Mouse (Mus musculus): ENCODE data around the gene Hspa12b. TPM values are rescaled to one million over a fixed set of nuclear protein-coding genes. Genes with fewer than 3 reads are reported as not detected.
A peak's percentile ranks its signal among the peaks of the same experiment; 100 is the strongest.

The Hspa12b gene
- polyA plus RNA-seq, 1 experiment from 2014 or later, result 4.2 TPM

- peaks cover 91% of the 10 kb centered on the region for H3K36me3 ChIP-seq
Observed at GRCm38 (mm10) chr2:131142592-131142991, 15.5 kb downstream of the Hspa12b start.

DNA sequence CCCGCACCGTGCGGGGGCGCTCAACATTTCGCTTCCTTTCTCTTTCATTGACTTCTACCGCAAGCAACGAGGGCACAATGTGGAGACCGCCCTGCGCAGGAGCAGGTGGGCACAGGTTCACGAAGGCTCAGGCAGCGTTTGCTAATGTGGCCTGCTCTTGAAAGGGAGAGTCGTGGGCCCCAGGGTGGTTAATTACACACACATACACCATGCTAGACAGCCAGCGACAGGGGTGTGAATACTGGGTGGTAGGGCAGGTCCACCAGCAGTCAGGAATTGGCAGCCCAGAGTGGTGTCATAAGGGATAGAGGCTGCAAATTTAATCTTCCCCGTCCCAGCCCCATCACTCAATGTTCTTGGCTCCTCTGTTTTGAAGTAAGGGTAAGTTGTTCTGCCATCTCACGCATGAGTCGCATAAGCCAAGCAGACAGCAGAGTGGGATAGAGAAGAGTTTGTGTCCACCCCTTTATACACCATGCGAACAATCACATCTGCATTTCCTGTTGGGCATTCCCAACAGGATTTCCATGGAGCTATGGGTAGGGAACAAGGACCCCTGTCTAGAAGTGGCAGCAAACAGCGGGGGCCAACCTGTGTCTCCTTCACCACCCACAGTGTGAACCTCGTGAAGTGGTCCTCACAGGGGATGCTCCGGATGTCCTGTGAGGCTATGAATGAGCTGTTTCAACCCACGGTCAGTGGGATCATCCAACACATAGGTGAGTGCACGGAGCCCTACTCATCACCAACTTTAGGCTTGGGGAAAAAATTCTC, 16.1 kb downstream of the Hspa12b start:
- H3K4me3 ChIP-seq, result no peak overlapping the region
- WGBS (ENCODE audit: insufficient replicate concordance), result 76% methylated on average over 22 of the region's 22 CpGs
- ATAC-seq, result no peak

More at GRCm38 (mm10) chr2:131142592-131142991, 15.5 kb downstream of the Hspa12b start:
- H3K27me3 ChIP-seq (replicated peaks), result no peaks in the 10 kb centered on the region
- no peak overlapping the region for H3K4me3 ChIP-seq
- H3K9ac ChIP-seq, result peak overlapping the region; percentile 27
- ATAC-seq, result peak; percentile 79
- 25% methylated on average over 18 of the region's 18 CpGs for WGBS (ENCODE audit: insufficient replicate concordance)
- peaks cover 70% of the 10 kb centered on the region for H3K4me1 ChIP-seq
- peak overlapping the region; percentile 39 for H3K4me2 ChIP-seq
- H3K9me3 ChIP-seq (replicated peaks), result no peaks in the 10 kb centered on the region
- H3K27ac ChIP-seq, result peak overlapping the region; percentile 68

DNA sequence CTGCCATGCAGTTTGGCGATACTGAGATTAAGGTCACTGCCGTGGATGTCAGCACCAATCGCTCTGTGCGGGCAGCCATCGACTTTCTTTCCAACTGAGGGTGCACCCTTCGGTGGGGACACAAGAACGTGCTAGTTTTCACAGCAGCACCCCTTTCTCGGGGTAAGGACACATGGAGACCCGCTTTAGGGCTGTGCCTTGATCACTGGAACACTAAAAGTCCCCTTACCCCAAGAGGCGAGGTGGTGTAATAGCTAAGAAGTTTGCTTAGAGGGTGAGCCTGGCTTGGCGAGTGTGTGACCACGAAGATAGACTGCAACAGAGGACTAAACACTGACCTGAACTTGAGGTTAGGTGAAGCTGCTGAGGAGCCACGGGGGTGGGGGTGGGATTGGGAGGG, 18.0 kb downstream of the Hspa12b start:
- H3K4me3 ChIP-seq, result no peak overlapping the region
- H3K27me3 ChIP-seq (replicated peaks), result no peaks in the 10 kb centered on the region
- no peak overlapping the region for H3K9ac ChIP-seq
- peaks cover 91% of the 10 kb centered on the region for H3K36me3 ChIP-seq
- H3K27ac ChIP-seq, result no peak overlapping the region; the same call in 1 of the 2 replicates
- WGBS (ENCODE audit: insufficient replicate concordance), result 70% methylated on average over 13 of the region's 13 CpGs
- no peak for ATAC-seq
- H3K4me2 ChIP-seq, result no peak overlapping the region
- no peaks in the 10 kb centered on the region for H3K9me3 ChIP-seq (replicated peaks)
- H3K4me1 ChIP-seq, result peaks cover 59% of the 10 kb centered on the region

More for the DNA sequence above, 16.1 kb downstream of the Hspa12b start:
- H3K4me2 ChIP-seq, result peak overlapping the region; percentile 39
- H3K27me3 ChIP-seq (replicated peaks), result no peaks in the 10 kb centered on the region
- H3K4me1 ChIP-seq, result peaks cover 69% of the 10 kb centered on the region
- no peak overlapping the region for H3K27ac ChIP-seq
- no peaks in the 10 kb centered on the region for H3K9me3 ChIP-seq (replicated peaks)
- H3K36me3 ChIP-seq, result peaks cover 91% of the 10 kb centered on the region
- 0 out of 2 replicates have a peak overlapping the region, but pooled peaks have one; percentile 27 for H3K9ac ChIP-seq

DNA sequence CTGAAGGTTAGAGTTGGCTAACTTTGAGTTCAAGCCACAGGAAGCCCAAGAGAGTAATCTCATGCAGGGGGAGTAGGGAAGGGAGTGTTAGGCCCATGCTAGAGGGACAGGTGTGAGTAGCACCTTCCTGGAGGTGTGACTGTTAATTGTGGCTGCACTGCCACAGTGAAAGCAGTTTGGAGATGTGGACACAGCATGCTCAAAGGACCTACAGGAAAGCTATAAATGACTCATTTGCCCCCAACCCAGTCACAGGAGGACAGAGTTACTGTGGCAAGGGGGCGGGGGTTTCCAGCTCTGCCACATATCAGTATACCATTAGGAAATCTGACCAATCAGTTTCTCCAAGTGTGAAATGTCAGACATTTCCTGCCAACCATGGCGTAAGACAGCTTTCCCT, 18.5 kb downstream of the Hspa12b start:
- Histone ChIP-seq H3K4me3 (no peak overlapping the region), H3K4me2 (no peak overlapping the region), H3K9me3 (replicated peaks) (no peaks in the 10 kb centered on the region), H3K4me1 (peaks cover 59% of the 10 kb centered on the region), H3K27ac (no peak overlapping the region; the same call in 1 of the 2 replicates), H3K9ac (no peak overlapping the region), H3K27me3 (replicated peaks) (no peaks in the 10 kb centered on the region), H3K36me3 (peaks cover 92% of the 10 kb centered on the region)
- no peak for ATAC-seq
- 78% methylated on average over 2 of the region's 2 CpGs for WGBS (ENCODE audit: insufficient replicate concordance)

- no peaks in the 10 kb centered on the region for H3K9me3 ChIP-seq (replicated peaks)
- WGBS (ENCODE audit: insufficient replicate concordance), result 76% methylated on average over 21 of the region's 21 CpGs
- peak overlapping the region; percentile 15; the same call in 1 of the 2 replicates for H3K27ac ChIP-seq
- H3K27me3 ChIP-seq (replicated peaks), result no peaks in the 10 kb centered on the region
- no peak for ATAC-seq
- H3K9ac ChIP-seq, result no peak overlapping the region
- H3K4me3 ChIP-seq, result no peak overlapping the region
- no peak overlapping the region for H3K4me2 ChIP-seq
- H3K36me3 ChIP-seq, result peaks cover 94% of the 10 kb centered on the region
- peaks cover 59% of the 10 kb centered on the region for H3K4me1 ChIP-seq
Observed at GRCm38 (mm10) chr2:131146193-131147042, 19.3 kb downstream of the Hspa12b start.

DNA sequence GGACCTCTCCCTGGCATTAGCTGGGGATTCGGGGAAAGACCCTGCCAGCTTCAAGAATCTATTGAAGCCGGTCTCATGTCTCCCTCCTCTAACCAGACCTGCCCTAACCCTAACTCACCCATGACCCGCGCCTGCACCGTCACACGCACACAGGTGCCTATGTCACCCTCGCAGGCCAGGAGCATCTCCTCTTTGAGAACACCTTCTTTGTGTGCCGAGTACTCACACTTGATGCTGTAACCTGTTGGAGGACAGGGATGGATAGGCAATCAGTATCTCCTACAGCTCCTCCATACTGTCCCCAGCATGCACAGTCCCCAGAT, 19.9 kb downstream of the Hspa12b start:
- ATAC-seq, result no peak
- Histone ChIP-seq H3K4me2 (no peak overlapping the region), H3K9ac (no peak overlapping the region), H3K4me3 (no peak overlapping the region), H3K9me3 (replicated peaks) (no peaks in the 10 kb centered on the region), H3K36me3 (peaks cover 94% of the 10 kb centered on the region), H3K27me3 (replicated peaks) (no peaks in the 10 kb centered on the region), H3K27ac (0 out of 2 replicates have a peak overlapping the region, but pooled peaks have one; percentile 26), H3K4me1 (peaks cover 59% of the 10 kb centered on the region)
- 93% methylated on average over 8 of the region's 8 CpGs for WGBS (ENCODE audit: insufficient replicate concordance)

DNA sequence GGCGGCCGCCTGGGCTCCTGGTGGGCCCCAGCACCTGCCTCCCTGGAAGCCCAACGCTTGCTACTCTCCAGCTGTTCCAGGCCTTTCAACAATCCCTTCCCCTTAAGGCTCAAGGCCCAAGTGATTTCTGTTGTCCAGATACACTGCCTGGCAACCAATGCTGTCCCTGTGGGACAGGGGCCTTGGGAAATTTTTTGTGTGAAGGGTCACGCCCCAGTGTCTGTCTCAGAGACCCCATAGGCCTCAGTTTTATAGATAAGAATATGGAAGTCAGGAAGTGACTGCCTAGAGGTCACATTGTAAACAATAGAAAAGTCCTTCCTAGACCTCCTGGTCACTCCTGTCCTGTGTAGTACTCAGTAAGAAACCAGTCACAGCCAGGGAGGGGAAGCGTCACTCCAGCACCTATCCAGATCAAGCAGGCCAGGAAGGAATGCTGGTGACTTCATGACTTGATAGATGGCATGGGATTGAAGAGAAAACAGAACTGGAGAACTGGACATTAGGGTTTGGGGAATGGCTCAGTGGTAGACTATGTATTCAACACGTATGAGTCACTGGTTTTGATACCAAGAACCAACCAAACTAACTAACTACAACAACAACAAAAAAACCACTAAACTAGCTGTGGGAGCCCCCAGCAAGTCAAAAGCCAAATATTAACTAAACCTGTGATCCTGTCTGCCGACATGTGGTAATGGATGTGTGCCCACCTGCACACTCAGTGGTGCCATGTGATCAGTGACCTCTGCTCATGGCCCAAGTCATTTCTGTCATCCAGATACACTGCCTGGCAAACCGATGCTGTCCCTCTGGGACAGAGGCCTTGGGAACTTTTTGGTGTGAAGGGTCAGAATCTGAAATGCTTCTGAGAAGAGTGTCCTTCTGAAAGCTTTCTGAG, 21.5 kb downstream of the Hspa12b start:
- Histone ChIP-seq H3K27me3 (replicated peaks) (no peaks in the 10 kb centered on the region), H3K9me3 (replicated peaks) (no peaks in the 10 kb centered on the region), H3K4me2 (no peak overlapping the region), H3K9ac (no peak overlapping the region), H3K4me1 (peaks cover 61% of the 10 kb centered on the region), H3K27ac (0 out of 2 replicates have a peak overlapping the region, but pooled peaks have one; percentile 15), H3K36me3 (peaks cover 97% of the 10 kb centered on the region), H3K4me3 (no peak overlapping the region)
- no peak for ATAC-seq
- WGBS (ENCODE audit: insufficient replicate concordance), result 86% methylated on average over 8 of the region's 8 CpGs

- Histone ChIP-seq H3K9ac (no peak overlapping the region), H3K27me3 (replicated peaks) (no peaks in the 10 kb centered on the region), H3K4me1 (peaks cover 68% of the 10 kb centered on the region), H3K4me3 (no peak overlapping the region), H3K4me2 (no peak overlapping the region), H3K9me3 (replicated peaks) (no peaks in the 10 kb centered on the region), H3K36me3 (peaks cover 98% of the 10 kb centered on the region), H3K27ac (no peak overlapping the region; the same call in 1 of the 2 replicates)
- 92% methylated on average over 3 of the region's 3 CpGs for WGBS (ENCODE audit: insufficient replicate concordance)
- no peak for ATAC-seq
Observed at GRCm38 (mm10) chr2:131149254-131149578, 22.1 kb downstream of the Hspa12b start.

DNA sequence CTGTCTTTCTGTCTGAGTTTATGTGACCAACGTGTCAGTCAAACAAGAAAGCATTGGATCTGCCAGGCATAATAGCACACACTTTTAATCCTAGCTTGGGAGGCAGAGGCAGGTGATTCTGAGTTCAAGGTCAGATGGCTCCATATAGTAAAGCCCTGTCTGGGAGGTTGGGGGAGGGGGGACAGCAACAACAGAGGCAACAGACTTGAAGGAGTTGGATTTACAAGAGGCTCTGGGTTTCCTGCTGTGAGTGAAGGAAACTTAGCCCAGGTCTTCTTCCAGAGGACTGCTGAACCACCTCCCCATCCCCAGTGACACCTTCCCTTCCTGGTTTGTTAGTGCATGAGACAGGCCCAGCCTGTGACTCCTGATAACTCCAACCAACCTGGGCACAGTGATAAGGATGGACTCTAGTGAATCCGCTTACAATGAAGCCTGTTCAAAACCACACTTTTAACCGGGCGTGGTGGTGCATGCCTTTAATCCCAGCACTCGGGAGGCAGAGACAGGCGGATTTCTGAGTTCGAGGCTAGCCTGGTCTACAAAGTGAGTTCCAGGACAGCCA, 25.2 kb downstream of the Hspa12b start:
- Histone ChIP-seq H3K9me3 (replicated peaks) (no peaks in the 10 kb centered on the region), H3K36me3 (peaks cover 98% of the 10 kb centered on the region), H3K4me1 (peaks cover 81% of the 10 kb centered on the region), H3K4me3 (no peak overlapping the region), H3K27me3 (replicated peaks) (no peaks in the 10 kb centered on the region), H3K27ac (peak overlapping the region; percentile 85), H3K9ac (peak overlapping the region; percentile 53), H3K4me2 (peak overlapping the region; percentile 48)
- 43% methylated on average over 7 of the region's 7 CpGs for WGBS (ENCODE audit: insufficient replicate concordance)
- peak; percentile 96 for ATAC-seq

GRCm38 (mm10) chr2:131154036-131154435, 27.0 kb downstream of the Hspa12b start:
- Histone ChIP-seq H3K27me3 (replicated peaks) (no peaks in the 10 kb centered on the region), H3K4me1 (peaks cover 89% of the 10 kb centered on the region), H3K4me3 (no peak overlapping the region), H3K27ac (peak overlapping the region; percentile 85; the same call in 1 of the 2 replicates), H3K36me3 (peaks cover 88% of the 10 kb centered on the region), H3K9me3 (replicated peaks) (no peaks in the 10 kb centered on the region), H3K4me2 (no peak overlapping the region), H3K9ac (no peak overlapping the region)
- no peak for ATAC-seq
- WGBS (ENCODE audit: insufficient replicate concordance), result 84% methylated on average over 4 of the region's 4 CpGs

DNA sequence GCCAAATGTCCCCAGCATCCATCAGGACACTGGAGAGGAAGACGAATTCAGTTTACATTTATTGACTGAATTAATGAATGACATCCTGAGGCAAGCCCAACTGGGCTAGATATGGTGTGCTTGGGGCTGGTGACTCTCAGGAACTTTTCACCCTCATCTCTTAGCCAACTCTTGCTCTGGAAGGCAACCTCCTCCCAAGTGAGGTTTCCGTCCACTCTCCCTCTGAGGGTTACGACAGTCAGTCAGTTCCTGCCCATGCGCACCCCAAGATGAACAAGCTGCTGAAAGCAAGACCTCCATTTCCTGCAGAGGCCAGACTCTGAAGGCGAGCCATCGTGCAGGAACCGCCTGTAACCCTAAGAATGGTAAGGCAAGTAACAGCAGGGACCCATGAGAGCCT, 29.9 kb downstream of the Hspa12b start:
- peaks cover 59% of the 10 kb centered on the region for H3K36me3 ChIP-seq
- peak overlapping the region; percentile 87 for H3K4me2 ChIP-seq
- no peaks in the 10 kb centered on the region for H3K27me3 ChIP-seq (replicated peaks)
- peaks cover 80% of the 10 kb centered on the region for H3K4me1 ChIP-seq
- WGBS (ENCODE audit: insufficient replicate concordance), result 91% methylated on average over 7 of the region's 7 CpGs
- no peak for ATAC-seq
- no peaks in the 10 kb centered on the region for H3K9me3 ChIP-seq (replicated peaks)
- no peak overlapping the region for H3K4me3 ChIP-seq
- H3K27ac ChIP-seq, result peak overlapping the region; percentile 96
- H3K9ac ChIP-seq, result peak overlapping the region; percentile 90
